Mouse (Mus musculus): ENCODE data around the gene Antxr1.
A peak's percentile ranks its signal among the peaks of the same experiment; 100 is the strongest.

Gene Antxr1

DNA sequence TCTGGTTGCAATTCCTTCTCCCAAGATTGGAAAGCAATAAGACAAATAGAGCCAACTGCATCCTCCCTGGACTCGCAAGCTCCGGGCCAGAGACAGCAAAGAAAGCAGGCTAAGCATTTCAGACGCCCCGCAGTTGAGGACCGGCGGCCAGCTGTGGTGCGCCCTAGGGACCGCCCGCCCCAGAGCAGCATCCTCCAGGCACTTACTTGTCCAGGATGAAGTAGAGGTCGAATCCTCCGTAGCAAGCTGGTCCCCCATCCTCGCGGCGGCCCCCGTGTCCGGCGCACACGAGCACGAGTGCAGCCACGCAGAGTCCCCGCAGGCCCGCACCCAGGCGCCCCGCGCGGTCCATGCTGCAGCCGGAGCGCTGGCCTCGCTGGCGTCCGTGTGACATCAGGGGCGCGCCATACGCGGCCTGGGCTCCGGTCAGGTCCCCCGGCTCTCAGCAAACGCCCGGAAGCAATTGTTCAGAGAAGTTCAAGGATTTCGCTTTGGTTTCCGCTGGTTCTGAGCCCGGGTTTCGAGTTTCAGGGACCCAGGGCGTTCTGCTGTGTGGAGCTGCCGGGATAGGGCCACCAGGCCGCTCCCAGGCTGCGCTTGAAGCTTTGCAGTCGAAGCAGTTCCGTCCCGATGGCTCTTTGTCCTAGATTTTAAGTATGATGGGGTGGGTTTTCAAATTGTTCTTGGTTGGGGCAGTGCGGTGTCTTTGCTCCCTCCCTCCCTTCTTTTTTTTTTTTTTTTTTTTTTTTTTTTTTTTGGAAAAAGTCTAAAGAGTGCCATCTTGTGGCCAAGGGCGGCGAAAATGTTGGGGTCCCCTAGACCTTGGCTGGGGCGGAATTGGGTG lies at the start of gene Antxr1:
Gene Antxr1, minus strand, starts transcription at position 731 of the 844 bp plus-strand sequence.
- peak; percentile 45 for DNase-seq (ENCODE audit: low spot score)

- DNase-seq (ENCODE audit: low spot score): no peak
Measured at GRCm38 (mm10) chr6:87384761-87385160, 49.1 kb upstream of the Antxr1 start.

DNA sequence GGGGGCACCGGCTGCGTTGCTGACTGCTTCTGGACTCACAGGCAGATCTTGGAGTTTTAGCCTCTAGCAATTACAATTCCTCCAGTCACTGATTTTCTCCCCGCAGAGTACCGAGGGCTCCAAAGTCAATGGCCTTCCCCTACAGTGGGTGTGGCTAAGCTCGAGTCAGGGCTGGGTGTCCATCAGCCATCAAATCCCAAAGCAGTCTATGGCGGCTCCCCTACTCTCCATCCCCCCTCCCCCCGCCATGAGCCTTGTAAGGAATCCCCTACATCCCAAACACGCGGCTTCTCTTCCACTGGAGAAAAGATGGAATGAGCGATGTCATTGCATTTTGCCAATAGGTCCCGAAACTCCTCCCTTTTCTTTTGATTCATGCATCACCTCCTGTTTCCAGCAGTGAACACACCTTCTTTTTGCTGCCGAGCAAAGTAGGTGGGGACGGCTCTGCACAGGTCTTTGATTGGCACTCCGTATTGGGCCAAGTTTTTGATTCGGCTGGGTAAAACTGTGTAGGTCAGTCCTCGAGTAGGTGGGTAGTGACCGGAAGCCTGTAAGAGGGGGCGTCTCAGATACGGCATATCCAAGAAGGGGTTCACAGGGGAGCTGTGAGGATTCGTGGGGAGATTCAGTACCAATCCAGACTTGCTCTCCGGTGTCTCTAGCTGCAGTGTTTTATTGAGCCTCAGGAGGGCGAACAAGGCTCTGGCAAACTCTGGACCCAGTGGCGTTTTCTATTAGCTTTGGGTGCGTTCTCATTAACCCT lies 48.5 kb upstream of the Antxr1 start:
- no peak for DNase-seq (ENCODE audit: low spot score)

- DNase-seq (ENCODE audit: low spot score): no peak
Measured at GRCm38 (mm10) chr6:87373057-87373456, 37.4 kb upstream of the Antxr1 start, which contains the start of gene Gkn2. Gene Gkn2, plus strand, starts transcription at chr6:87373357.

DNA sequence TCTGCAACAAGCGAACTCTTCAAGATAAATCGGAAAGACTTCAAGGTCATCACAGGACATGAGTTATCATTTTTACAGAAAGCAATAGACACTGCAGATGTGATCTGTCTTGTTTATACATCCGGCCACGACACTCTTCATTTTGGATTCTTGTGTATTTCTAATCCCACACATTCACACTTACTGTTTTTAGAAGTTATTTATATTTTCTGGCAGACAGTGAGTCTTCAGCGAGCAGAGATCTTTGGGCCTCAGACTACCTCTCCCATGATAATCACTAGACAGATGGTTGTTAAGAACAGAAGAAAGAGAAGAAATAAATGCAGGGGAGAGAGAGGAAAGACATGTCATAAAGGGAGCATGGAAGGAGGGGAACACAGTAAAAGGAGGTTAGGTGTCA lies 33.6 kb upstream of the Antxr1 start:
- DNase-seq (ENCODE audit: low spot score): no peak

DNA sequence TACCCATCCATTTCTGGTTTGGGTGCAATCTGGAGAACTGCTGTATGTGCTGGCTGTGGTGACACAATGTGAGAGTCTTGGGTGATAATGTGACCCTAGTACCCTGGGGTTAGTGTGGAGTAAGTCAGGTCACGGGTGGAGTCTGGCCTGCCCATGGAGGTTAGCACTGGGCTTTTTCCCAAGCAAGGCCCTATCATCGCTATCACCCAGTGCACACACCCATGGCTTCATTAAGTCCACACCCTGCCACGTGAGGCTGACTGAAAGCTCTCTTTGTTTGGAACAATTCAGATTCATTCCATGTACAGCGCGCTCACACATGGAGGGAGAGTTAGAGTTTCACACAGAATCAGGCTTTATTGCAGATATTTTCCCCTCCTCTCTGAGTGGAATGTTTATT lies 18.8 kb upstream of the Antxr1 start:
- DNase-seq (ENCODE audit: low spot score): no peak

DNA sequence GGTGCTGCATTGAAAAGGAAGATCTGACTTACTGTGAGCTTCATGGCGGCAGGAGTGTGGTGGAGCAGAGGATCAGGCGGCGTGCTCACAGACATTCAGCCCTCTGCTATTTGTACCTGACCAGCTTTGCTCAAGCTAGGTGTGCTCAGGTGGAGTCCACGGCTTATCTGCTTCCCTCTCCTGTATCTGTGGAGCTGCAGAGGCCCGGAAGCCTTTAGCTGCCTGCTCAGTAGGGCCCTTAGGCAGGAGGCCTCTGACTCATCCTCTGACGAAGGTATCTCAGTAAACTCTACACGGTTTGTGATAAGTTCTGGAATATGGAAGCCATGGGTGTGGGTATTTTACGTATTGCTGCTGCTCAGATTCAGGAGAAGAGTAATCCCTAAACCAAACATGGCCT lies 15.2 kb upstream of the Antxr1 start, which contains the start of gene Gkn1:
Gene Gkn1, minus strand, starts transcription at position 114 of the 400 bp plus-strand sequence.
- DNase-seq (ENCODE audit: low spot score): no peak

GRCm38 (mm10) chr6:87335935-87336295 lies 294 bp upstream of the Antxr1 start:
- DNase-seq (ENCODE audit: low spot score): no peak

- no peak for DNase-seq (ENCODE audit: low spot score)
Measured at GRCm38 (mm10) chr6:87334361-87335090, 1.1 kb downstream of the Antxr1 start.

DNA sequence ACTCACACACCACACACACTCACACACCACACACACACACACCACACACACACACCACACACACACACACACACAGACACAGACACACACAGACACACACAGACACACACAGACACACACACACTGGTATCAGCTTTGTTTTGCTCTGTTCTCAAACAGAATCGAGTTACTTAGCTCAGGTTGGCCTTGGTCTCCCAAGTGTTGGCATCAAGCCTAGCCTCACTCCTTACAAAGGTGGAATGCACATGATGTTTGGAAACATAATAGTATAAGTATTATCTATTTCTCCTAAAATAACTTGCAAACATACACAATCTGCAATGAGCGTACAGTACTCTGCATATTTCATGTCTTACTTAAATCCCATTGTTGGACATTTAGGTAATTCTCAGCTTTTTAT lies 3.2 kb downstream of the Antxr1 start:
- DNase-seq (ENCODE audit: low spot score): peak; percentile 27

DNA sequence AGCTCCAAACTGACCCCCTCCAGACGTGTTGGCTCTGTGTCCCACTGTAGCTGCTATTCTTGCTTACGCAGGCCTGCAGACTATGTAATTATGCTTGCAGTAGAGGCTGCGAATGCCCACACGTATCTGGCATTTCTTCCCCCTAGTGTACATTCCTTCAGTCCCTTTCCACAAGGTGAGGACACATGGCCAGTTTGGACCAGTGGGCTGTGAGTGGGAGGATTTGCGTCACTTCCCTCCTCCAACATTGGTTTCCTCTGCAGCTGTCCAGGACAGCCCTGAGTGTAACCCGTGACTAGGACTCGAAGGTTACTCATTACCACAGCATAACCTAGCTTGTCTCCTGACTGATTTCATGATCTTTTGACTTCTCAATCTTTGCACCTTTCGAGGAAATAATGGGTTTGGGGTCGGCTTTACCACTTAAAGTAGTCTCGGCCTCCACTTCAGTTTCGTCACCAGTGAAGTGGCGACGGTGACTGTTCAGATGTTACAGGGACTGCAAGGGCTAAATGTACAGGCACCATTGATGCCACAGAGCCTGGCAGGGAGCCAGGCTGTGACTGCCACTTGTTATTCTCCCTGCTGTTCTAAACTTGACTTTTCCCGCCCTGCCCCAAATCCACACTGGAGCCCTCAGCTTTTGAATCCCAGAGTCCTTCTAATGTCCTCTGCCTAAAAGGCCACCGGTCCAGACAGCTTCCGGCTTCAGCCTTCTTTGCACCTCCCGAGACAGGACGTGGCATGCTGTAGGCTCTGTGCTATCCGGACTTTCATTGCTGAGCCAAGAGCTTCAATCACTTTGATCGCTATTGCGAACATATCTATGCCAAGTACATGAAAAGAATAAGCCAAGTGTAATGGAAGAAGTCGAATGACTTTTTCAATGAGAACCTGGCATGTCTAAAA lies 7.1 kb downstream of the Antxr1 start:
- no peak for DNase-seq (ENCODE audit: low spot score)

GRCm38 (mm10) chr6:87326932-87327331 lies 8.7 kb downstream of the Antxr1 start:
- no peak for DNase-seq (ENCODE audit: low spot score)

DNA sequence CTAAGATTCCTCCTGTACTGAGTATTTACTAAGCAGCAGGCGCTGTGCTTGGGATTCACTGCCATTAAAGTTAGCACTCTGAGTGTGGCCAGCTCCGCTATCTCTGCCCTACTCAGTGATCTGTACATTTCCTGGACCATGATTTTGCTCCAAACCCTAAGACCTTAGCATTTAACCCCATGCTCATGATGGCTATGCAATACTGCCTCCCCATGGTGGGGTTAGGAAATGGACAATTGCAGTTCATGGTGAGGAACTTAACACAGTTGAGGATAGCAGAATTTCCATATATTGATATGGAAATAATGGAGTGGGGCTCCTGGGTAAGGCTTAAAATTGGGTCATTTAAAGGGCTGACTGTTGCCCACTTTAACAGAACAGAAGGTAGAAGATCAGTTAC lies 12.2 kb downstream of the Antxr1 start:
- DNase-seq (ENCODE audit: low spot score): no peak

- DNase-seq (ENCODE audit: low spot score): no peak
Measured at GRCm38 (mm10) chr6:87318651-87319050, 17.0 kb downstream of the Antxr1 start.

- no peak for DNase-seq (ENCODE audit: low spot score)
Measured at GRCm38 (mm10) chr6:87316966-87317365, 18.7 kb downstream of the Antxr1 start.

DNA sequence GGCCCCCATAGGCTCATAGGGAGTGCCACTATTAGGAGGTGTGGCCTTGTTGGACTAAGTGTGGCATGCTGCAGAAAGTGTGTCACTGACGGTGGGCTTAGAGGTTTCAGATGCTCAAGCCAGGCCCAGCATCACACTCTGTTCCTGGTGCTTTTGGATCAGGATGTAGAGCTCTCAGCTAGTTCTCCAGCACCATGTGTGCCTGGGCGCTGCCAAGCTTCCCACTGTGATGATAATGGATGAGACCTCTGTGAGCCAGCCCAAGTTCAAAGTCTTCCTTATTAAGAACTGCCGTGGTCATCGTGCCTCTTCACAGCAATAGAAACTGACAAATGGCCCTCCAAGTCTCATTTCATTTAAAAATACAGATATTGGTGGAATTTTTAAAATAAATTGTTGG lies 22.9 kb downstream of the Antxr1 start:
- no peak for DNase-seq (ENCODE audit: low spot score)

GRCm38 (mm10) chr6:87304486-87304885 lies 31.1 kb downstream of the Antxr1 start:
- no peak for DNase-seq (ENCODE audit: low spot score)

DNA sequence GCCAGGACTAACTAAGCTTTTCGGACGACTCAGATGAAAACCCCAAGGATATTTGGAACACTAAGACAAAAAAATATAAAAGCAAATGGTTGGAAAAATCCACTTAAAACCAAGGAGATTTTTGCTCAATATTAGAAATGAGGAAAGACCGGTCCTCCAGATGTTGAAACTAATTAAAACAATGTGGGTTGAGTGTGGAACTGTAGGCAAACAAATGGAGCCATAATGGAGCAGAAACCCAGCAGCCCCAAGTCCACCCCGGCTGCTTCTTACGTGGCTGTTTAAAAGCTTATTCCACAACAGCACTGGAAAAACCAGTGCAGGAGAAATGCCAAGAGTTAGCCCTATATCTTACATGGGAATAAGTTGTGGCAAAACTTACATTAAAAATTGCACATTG lies 32.9 kb downstream of the Antxr1 start:
- DNase-seq (ENCODE audit: low spot score): no peak

DNA sequence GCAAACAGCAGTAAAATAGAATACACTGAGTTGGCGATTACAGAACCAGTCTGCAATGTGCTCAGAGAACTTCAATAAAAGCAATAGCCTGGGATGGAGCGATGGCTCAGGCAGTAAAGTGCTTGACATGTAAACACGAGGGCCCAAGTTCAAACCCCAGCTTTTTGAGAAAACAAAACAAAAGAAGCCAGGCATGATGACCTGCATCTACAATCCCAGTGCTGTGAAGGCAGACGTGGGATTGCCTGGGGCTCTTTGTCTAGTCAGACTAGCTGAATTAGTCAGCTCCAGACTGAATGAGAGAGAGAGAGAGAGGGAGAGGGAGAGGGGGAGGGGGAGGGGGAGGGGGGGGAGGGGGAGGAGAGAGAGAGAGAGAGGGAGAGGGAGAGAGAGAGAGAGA lies 33.6 kb downstream of the Antxr1 start:
- DNase-seq (ENCODE audit: low spot score): no peak

- DNase-seq (ENCODE audit: low spot score): peak; percentile 32
Measured at GRCm38 (mm10) chr6:87294904-87295303, 40.7 kb downstream of the Antxr1 start.

Measured in ovary, adult 18-20 months (tissue).